Mouse (Mus musculus): ENCODE measurements around the gene Trmt2b. TPM values are rescaled to one million over a fixed set of nuclear protein-coding genes. Genes with fewer than 3 reads are reported as not detected.

The Trmt2b gene
- total and polyA plus RNA-seq, 3 experiments: 16.7 to 26.4 (median 19.2) TPM

GRCm38 (mm10) chrX:134245946-134246345, 30.8 kb downstream of the Trmt2b start:
- H3K36me3 ChIP-seq (replicated peaks in 1 of 2; ENCODE audit: control insufficient read depth in 1 of 2, insufficient read depth in 1 of 2, low read length in 1 of 2): peaks cover 14 to 52% of the 10 kb centered on the region in 2 experiments
- dilution Hi-C loops (cut with MboI; ENCODE audit: extremely low pct_ligation_motif_present, extremely low pct_unique_long_range_greater_than_20kb, low sequenced_read_pairs): no loop called here

GRCm38 (mm10) chrX:134238266-134238665, 38.5 kb downstream of the Trmt2b start:
- peaks cover 33 to 64% of the 10 kb centered on the region in 2 experiments for H3K36me3 ChIP-seq (replicated peaks in 1 of 2; ENCODE audit: control insufficient read depth in 1 of 2, insufficient read depth in 1 of 2, low read length in 1 of 2)
- no peak for DNase-seq (ENCODE audit: extremely low read depth)
- in situ Hi-C loops (cut with MboI; ENCODE audit: low pct_ligation_motif_present, low pct_unique_long_range_greater_than_20kb, low sequenced_read_pairs) (no loop called here), dilution Hi-C loops (cut with MboI; ENCODE audit: extremely low pct_ligation_motif_present, extremely low pct_unique_long_range_greater_than_20kb, low sequenced_read_pairs) (no loop called here)
- TF ChIP-seq HCFC1 (IDR thresholded peaks at IDR 0.05; ENCODE audit: low read depth, low read length) (no peak), ETS1 (conservative IDR thresholded peaks at IDR 0.05; ENCODE audit: low read depth, low read length) (no peak), MYC (IDR thresholded peaks at IDR 0.05; ENCODE audit: low read depth, low read length) (no peak), ZMIZ1 (IDR thresholded peaks at IDR 0.05; ENCODE audit: low read depth, low read length) (no peak), POLR2AphosphoS2 (IDR thresholded peaks at IDR 0.05; ENCODE audit: low read depth, low read length) (no peak), ZC3H11A (IDR thresholded peaks at IDR 0.05; ENCODE audit: low read depth, low read length) (no peak), SIN3A (IDR thresholded peaks at IDR 0.05; ENCODE audit: low read length) (no peak), NELFE (IDR thresholded peaks at IDR 0.05; ENCODE audit: low read depth, low read length) (no peak), USF1 (IDR thresholded peaks at IDR 0.05; ENCODE audit: low read depth, low read length) (no peak), TCF12 (IDR thresholded peaks at IDR 0.05; ENCODE audit: low read depth, low read length) (no peak), GABPA (IDR thresholded peaks at IDR 0.05; ENCODE audit: insufficient replicate concordance, low read depth, low read length) (no peak), MAZ (IDR thresholded peaks at IDR 0.05; ENCODE audit: low read depth, low read length) (no peak), MAFK (IDR thresholded peaks at IDR 0.05; ENCODE audit: insufficient replicate concordance, low read length) (no peak), JUN (IDR thresholded peaks at IDR 0.05; ENCODE audit: insufficient read depth, low read depth, low read length) (no peak), E2F4 (IDR thresholded peaks at IDR 0.05; ENCODE audit: insufficient replicate concordance, low read depth, low read length) (no peak), CHD1 (IDR thresholded peaks at IDR 0.05; ENCODE audit: low read depth, low read length) (no peak), UBTF (IDR thresholded peaks at IDR 0.05; ENCODE audit: low read depth, low read length) (no peak)
- no peaks in the 10 kb centered on the region for H3K79me2 ChIP-seq (replicated peaks; ENCODE audit: control insufficient read depth, extremely low read depth, insufficient read depth, poor library complexity, severe bottlenecking)
- no peak overlapping the region for H3K9ac ChIP-seq (ENCODE audit: insufficient read depth, low read depth)
- H3K9me3 ChIP-seq (replicated peaks; ENCODE audit: low read length): no peaks in the 10 kb centered on the region
- H3K4me3 ChIP-seq (replicated peaks in 1 of 3; ENCODE audit: low read depth in 2 of 3, low read length in 2 of 3, poor library complexity in 1 of 3): no peak overlapping the region
- no peak overlapping the region for H3K27ac ChIP-seq (ENCODE audit: insufficient read depth, low read depth)
- H3K4me1 ChIP-seq (ENCODE audit: control insufficient read depth in 1 of 2, insufficient read depth in 2 of 2): no peaks in the 10 kb centered on the region
- H3K4me2 ChIP-seq (ENCODE audit: insufficient read depth, low read depth, poor library complexity, severe bottlenecking): no peak overlapping the region
- no peaks in the 10 kb centered on the region for H3K27me3 ChIP-seq (replicated peaks)

More at GRCm38 (mm10) chrX:134245946-134246345, 30.8 kb downstream of the Trmt2b start:
- Histone ChIP-seq H3K79me2 (replicated peaks; ENCODE audit: control insufficient read depth, extremely low read depth, insufficient read depth, poor library complexity, severe bottlenecking) (no peaks in the 10 kb centered on the region), H3K4me2 (ENCODE audit: insufficient read depth, low read depth, poor library complexity, severe bottlenecking) (no peak overlapping the region), H3K27ac (ENCODE audit: insufficient read depth, low read depth) (no peak overlapping the region), H3K9me3 (replicated peaks; ENCODE audit: low read length) (no peaks in the 10 kb centered on the region), H3K9ac (ENCODE audit: insufficient read depth, low read depth) (no peak overlapping the region), H3K27me3 (replicated peaks) (no peaks in the 10 kb centered on the region), H3K4me1 (ENCODE audit: control insufficient read depth in 1 of 2, insufficient read depth in 2 of 2) (no peaks in the 10 kb centered on the region), H3K4me3 (replicated peaks in 1 of 3; ENCODE audit: low read depth in 2 of 3, low read length in 2 of 3, poor library complexity in 1 of 3) (no peak overlapping the region)
- TF ChIP-seq TCF12 (IDR thresholded peaks at IDR 0.05; ENCODE audit: low read depth, low read length): no peak
- no peak for TF ChIP-seq GABPA (IDR thresholded peaks at IDR 0.05; ENCODE audit: insufficient replicate concordance, low read depth, low read length)
- TF ChIP-seq EP300 (IDR thresholded peaks at IDR 0.05; ENCODE audit: low read length): no peak
- in situ Hi-C loops (cut with MboI; ENCODE audit: low pct_ligation_motif_present, low pct_unique_long_range_greater_than_20kb, low sequenced_read_pairs): no loop called here
- no peak for DNase-seq (ENCODE audit: extremely low read depth)

Measured in CH12.LX (cell line).